ENCODE assay signal across 8 mouse cellular contexts in genomic region chr17:21450138-21450704, GRCm38 (mm10). TPM values are rescaled to one million over a fixed set of nuclear protein-coding genes. Genes with fewer than 3 reads are reported as not detected.
DNase-seq lines count a peak whose midpoint lies in the region; ATAC-seq and TF ChIP-seq lines count a peak whose summit lies in the region.

Gene Zfp51, plus strand, starts transcription at chr17:21450374.

- DNase-seq in MEL (ENCODE audit: low read depth, low spot score) = peak; percentile 96
- peak; percentile 83 to 84 for DNase-seq in cerebellum, adult 2 months
- DNase-seq in forebrain, postnatal 0 days = peak; percentile 86
- DNase-seq in heart, postnatal 4 days = peak; percentile 95
- DNase-seq in layer of hippocampus, adult 8-10 months (ENCODE audit: low spot score in 2 of 2) = peak; percentile 85
- peak; percentile 91 for DNase-seq in ovary, adult 18-20 months (ENCODE audit: low spot score)
- DNase-seq in thymus, postnatal 0 days (ENCODE audit: low spot score) = peak; percentile 96

- H3K79me2 ChIP-seq in MEL (ENCODE audit: control insufficient read depth, insufficient read depth, low read length, poor library complexity) = peaks cover 4% of the 10 kb centered on the region

- no peaks in the 10 kb centered on the region for H3K9me3 ChIP-seq in MEL (replicated peaks; ENCODE audit: insufficient read depth, low read length)
- no peaks in the 10 kb centered on the region for H3K9me3 ChIP-seq in forebrain, postnatal 0 days (ENCODE audit: low read length)
- no peaks in the 10 kb centered on the region for H3K9me3 ChIP-seq in lung, embryonic 15.5 days

- ATAC-seq in forebrain, postnatal 0 days = peak; percentile 98
- peak; percentile 100 for ATAC-seq in lung, embryonic 15.5 days (ENCODE audit: borderline replicate concordance, extremely low read depth, low FRiP score, low TSS enrichment)

- H3K4me1 ChIP-seq in MEL (ENCODE audit: control insufficient read depth in 1 of 2, insufficient read depth in 2 of 2, low read length in 2 of 2) = peaks cover 3 to 4% of the 10 kb centered on the region in 2 experiments; a peak in 3 of 4 replicates
- H3K4me1 ChIP-seq in cerebellum, adult 2 months (ENCODE audit: control insufficient read depth, insufficient read depth, low read length) = no peaks in the 10 kb centered on the region
- H3K4me1 ChIP-seq in forebrain, postnatal 0 days (ENCODE audit: insufficient read depth) = no peaks in the 10 kb centered on the region
- H3K4me1 ChIP-seq in lung, embryonic 15.5 days = peaks cover 13% of the 10 kb centered on the region; the same call in 1 of the 2 replicates

- peak within 1 kb of the TSS; percentile 60 for H3K27ac ChIP-seq in MEL (ENCODE audit: control insufficient read depth, low read depth, low read length)
- H3K27ac ChIP-seq in cerebellum, adult 2 months (ENCODE audit: insufficient read depth, low read length) = peak within 1 kb of the TSS; percentile 61; the same call in 1 of the 2 replicates
- peak within 1 kb of the TSS; percentile 70 for H3K27ac ChIP-seq in forebrain, postnatal 0 days (ENCODE audit: low read depth, low read length)
- H3K27ac ChIP-seq in lung, embryonic 15.5 days = peak within 1 kb of the TSS; percentile 97

- peaks cover 0 to 4% of the 10 kb centered on the region in 2 experiments; a peak in 1 of 4 replicates for H3K36me3 ChIP-seq in MEL (ENCODE audit: control insufficient read depth in 1 of 2, insufficient read depth in 2 of 2, low read length in 2 of 2)
- H3K36me3 ChIP-seq in forebrain, postnatal 0 days (ENCODE audit: insufficient read depth) = no peaks in the 10 kb centered on the region
- H3K36me3 ChIP-seq in lung, embryonic 15.5 days = 0 out of 2 replicates have a peak, but pooled peaks cover 5% of the 10 kb centered on the region

- no peaks in the 10 kb centered on the region for H3K27me3 ChIP-seq in MEL (ENCODE audit: control insufficient read depth in 1 of 2, insufficient read depth in 2 of 2, low read length in 2 of 2)
- H3K27me3 ChIP-seq in cerebellum, adult 2 months (ENCODE audit: control insufficient read depth, insufficient read depth, low read length) = no peaks in the 10 kb centered on the region
- H3K27me3 ChIP-seq in forebrain, postnatal 0 days (ENCODE audit: insufficient read depth, low read length) = no peaks in the 10 kb centered on the region
- no peaks in the 10 kb centered on the region for H3K27me3 ChIP-seq in lung, embryonic 15.5 days

- peak within 1 kb of the TSS; percentile 88 to 95 for H3K4me3 ChIP-seq in MEL (ENCODE audit: control insufficient read depth in 1 of 2, insufficient read depth in 1 of 2, low read depth in 2 of 2, low read length in 2 of 2)
- H3K4me3 ChIP-seq in cerebellum, adult 2 months (replicated peaks; ENCODE audit: insufficient read depth, low read depth, low read length) = peak within 1 kb of the TSS; percentile 92
- peak within 1 kb of the TSS; percentile 55 for H3K4me3 ChIP-seq in forebrain, postnatal 0 days (ENCODE audit: low read depth, low read length)
- peak within 1 kb of the TSS; percentile 70 for H3K4me3 ChIP-seq in lung, embryonic 15.5 days

- no peak for TF ChIP-seq CTCF in MEL (IDR thresholded peaks at IDR 0.05 in 2 of 3, conservative IDR thresholded peaks at IDR 0.05 in 1 of 3; ENCODE audit: control insufficient read depth in 1 of 3, insufficient read depth in 1 of 3, low read depth in 2 of 3, low read length in 3 of 3, poor library complexity in 1 of 3, severe bottlenecking in 1 of 3)
- TF ChIP-seq CTCF in cerebellum, adult 2 months (IDR thresholded peaks at IDR 0.05; ENCODE audit: borderline replicate concordance, insufficient read depth, low read depth, low read length) = no peak
- no peak for TF ChIP-seq CTCF in forebrain, postnatal 0 days (IDR thresholded peaks at IDR 0.05; ENCODE audit: low read depth)

- H3K4me2 ChIP-seq in forebrain, postnatal 0 days (ENCODE audit: low read depth) = peak within 1 kb of the TSS; percentile 67
- peak within 1 kb of the TSS; percentile 73 for H3K4me2 ChIP-seq in lung, embryonic 15.5 days

- TF ChIP-seq POLR2A in MEL (IDR thresholded peaks at IDR 0.05; ENCODE audit: control insufficient read depth in 1 of 2, insufficient read depth in 1 of 2, low read depth in 1 of 2, low read length in 2 of 2, poor library complexity in 1 of 2) = peak; percentile 53 to 82; a peak in 3 of 4 replicates
- 0 out of 2 replicates have a peak, but pooled peaks have one; percentile 43 for TF ChIP-seq POLR2A in cerebellum, adult 2 months (IDR thresholded peaks at IDR 0.05; ENCODE audit: borderline replicate concordance, insufficient read depth, low read length)

- WGBS in cerebellum, adult 2 months = under 1% methylated on average over 26 of the region's 26 CpGs
- under 1% methylated on average over 26 of the region's 26 CpGs for WGBS in forebrain, postnatal 0 days
- WGBS in lung, embryonic 15.5 days = 0% methylated on average over 26 of the region's 26 CpGs

- no peak for TF ChIP-seq RAD21 in MEL (IDR thresholded peaks at IDR 0.05; ENCODE audit: low read depth, low read length)

- TF ChIP-seq EP300 in MEL (IDR thresholded peaks at IDR 0.05; ENCODE audit: low read depth in 1 of 2, low read length in 2 of 2) = no peak; a peak in 1 of 4 replicates

- peak within 1 kb of the TSS; percentile 73 for H3K9ac ChIP-seq in MEL (ENCODE audit: control insufficient read depth, low read depth, low read length, poor library complexity, severe bottlenecking)
- H3K9ac ChIP-seq in forebrain, postnatal 0 days = peak within 1 kb of the TSS; percentile 47
- peak within 1 kb of the TSS; percentile 50 for H3K9ac ChIP-seq in lung, embryonic 15.5 days

TF ChIP-seq in MEL, 35 proteins besides CTCF, POLR2A, EP300 and RAD21:
- TF ChIP-seq CHD2 (IDR thresholded peaks at IDR 0.05; ENCODE audit: low read length) (no peak), GABPA (IDR thresholded peaks at IDR 0.05; ENCODE audit: low read depth, low read length) (no peak), MYB (IDR thresholded peaks at IDR 0.05; ENCODE audit: low read depth, low read length) (no peak), USF1 (IDR thresholded peaks at IDR 0.05; ENCODE audit: low read depth, low read length) (no peak; the same call in 1 of the 2 replicates), ZMIZ1 (IDR thresholded peaks at IDR 0.05; ENCODE audit: low read depth, low read length) (no peak), HCFC1 (IDR thresholded peaks at IDR 0.05; ENCODE audit: low read depth, low read length) (peak; percentile 78), BHLHE40 (IDR thresholded peaks at IDR 0.05; ENCODE audit: borderline replicate concordance, low read depth, low read length) (no peak), NELFE (IDR thresholded peaks at IDR 0.05; ENCODE audit: low read depth, low read length) (peak; percentile 55), SIN3A (IDR thresholded peaks at IDR 0.05; ENCODE audit: low read length) (peak; percentile 79), JUND (IDR thresholded peaks at IDR 0.05; ENCODE audit: low read depth, low read length) (no peak), MYC (IDR thresholded peaks at IDR 0.05; ENCODE audit: low read depth, low read length) (peak; percentile 64), TAL1 (IDR thresholded peaks at IDR 0.05; ENCODE audit: low read length) (no peak), MAZ (IDR thresholded peaks at IDR 0.05; ENCODE audit: low read depth, low read length) (peak; percentile 29; the same call in 1 of the 2 replicates), TCF12 (IDR thresholded peaks at IDR 0.05; ENCODE audit: low read depth, low read length) (no peak), MXI1 (IDR thresholded peaks at IDR 0.05; ENCODE audit: low read depth, low read length) (peak; percentile 85), MAX (IDR thresholded peaks at IDR 0.05; ENCODE audit: low read length) (no peak), MAFK (IDR thresholded peaks at IDR 0.05; ENCODE audit: borderline replicate concordance, low read depth, low read length) (no peak), RCOR1 (IDR thresholded peaks at IDR 0.05; ENCODE audit: low read depth, low read length) (no peak), GATA1 (IDR thresholded peaks at IDR 0.05; ENCODE audit: low read depth, low read length) (no peak), POLR2AphosphoS2 (IDR thresholded peaks at IDR 0.05; ENCODE audit: low read length) (0 out of 2 replicates have a peak, but pooled peaks have one; percentile 29), ZKSCAN1 (IDR thresholded peaks at IDR 0.05; ENCODE audit: low read depth, low read length) (no peak), USF2 (IDR thresholded peaks at IDR 0.05; ENCODE audit: borderline replicate concordance in 1 of 2, insufficient read depth in 1 of 2, low read depth in 1 of 2, low read length in 2 of 2) (no peak), ETS1 (IDR thresholded peaks at IDR 0.05; ENCODE audit: low read depth, low read length) (peak; percentile 48; the same call in 1 of the 2 replicates), ELF1 (IDR thresholded peaks at IDR 0.05; ENCODE audit: low read depth, low read length) (peak; percentile 96), CHD1 (IDR thresholded peaks at IDR 0.05; ENCODE audit: low read depth, low read length) (no peak), MEF2A (IDR thresholded peaks at IDR 0.05; ENCODE audit: extremely low read depth, insufficient replicate concordance, low read depth, low read length, poor library complexity, severe bottlenecking) (no peak), ZNF384 (IDR thresholded peaks at IDR 0.05; ENCODE audit: low read depth, low read length) (no peak), TBP (IDR thresholded peaks at IDR 0.05; ENCODE audit: low read depth, low read length) (peak; percentile 61), KAT2A (conservative IDR thresholded peaks at IDR 0.05; ENCODE audit: low read depth, low read length) (peak; percentile 13; the same call in 1 of the 2 replicates)

RNA-seq across cellular contexts. Expression of gene Zfp51, which starts in this region (rescaled TPM):
- 5.5 and 6.2 TPM in 2 replicates for total RNA-seq in MEL (2012; rRNA removed)
- 1 to 10 TPM in 1 of 2 experiments, not detected in 1; 3.5 TPM for polyA plus RNA-seq in MEL (2012; ENCODE audit: insufficient read depth in 1 of 2, insufficient read length in 2 of 2, low read depth in 1 of 2, low replicate concordance in 2 of 2, missing spikeins in 1 of 2)
- 4.3 and 4.8 TPM in 2 replicates for polyA plus RNA-seq in cerebellum, adult 2 months (2012; rRNA removed)
- 6.5 and 7.7 TPM in 2 replicates for total RNA-seq in forebrain, postnatal 0 days (2014; rRNA removed)
- 6.0 and 6.6 TPM in 2 replicates for polyA plus RNA-seq in forebrain, postnatal 0 days (2015; fragmentation: Nextera tagmentation; extraction: Ambion mirVana)
- 1 to 10 TPM; 5.1 to 5.3 TPM for total RNA-seq in heart, postnatal 4 days (2021)
- 1 to 10 TPM; 3.5 to 5.3 (median 4.6) TPM for total RNA-seq in layer of hippocampus, adult 8-10 months (2022)
- polyA plus RNA-seq in lung, embryonic 15.5 days (2015; fragmentation: Nextera tagmentation; extraction: Ambion mirVana) = 15.3 and 15.8 TPM in 2 replicates
- polyA plus RNA-seq in thymus, postnatal 0 days (2015; fragmentation: Nextera tagmentation; extraction: Ambion mirVana) = 22.4 and 23.0 TPM in 2 replicates

Comparison
In these comparisons a context has a peak if more than half of its experiments do, and no peak if none do; other contexts are left out.
1. Peak in every context shown above with its lines: DNase-seq, ATAC-seq, H3K4me3 ChIP-seq and H3K27ac ChIP-seq.